Mouse (Mus musculus): ENCODE measurements around the gene Nrxn1.

- TF ChIP-seq USF1 (IDR thresholded peaks at IDR 0.05; ENCODE audit: low read depth) (no peak), POLR2AphosphoS2 (IDR thresholded peaks at IDR 0.05; ENCODE audit: insufficient read length, low read depth) (no peak), MAX (IDR thresholded peaks at IDR 0.05; ENCODE audit: low read depth) (no peak), POLR2A (IDR thresholded peaks at IDR 0.05; ENCODE audit: insufficient read length, low read depth) (no peak), E2F4 (IDR thresholded peaks at IDR 0.05; ENCODE audit: insufficient read depth) (no peak)
These were observed 477.9 kb downstream of the Nrxn1 start for GRCm38 (mm10) chr17:90615019-90615418.
